Mouse (Mus musculus) embryonic facial prominence, embryonic 12.5 days (tissue): Measurements from ENCODE around the gene Trim37. TPM values are rescaled to one million over a fixed set of nuclear protein-coding genes. Genes with fewer than 3 reads are reported as not detected.

Source experiments
- ATAC-seq: fragments of 200-750 bp; cut with Nextera tagmentation; 2 replicates; pipeline ENCODE4 v1.8.0; 2017; ENCODE audit not compliant: insufficient number of reproducible peaks, insufficient read depth, low FRiP score, low TSS enrichment
- H3K27ac ChIP-seq: fragments of 300-500 bp; sonication (generic); 2 replicates; pipeline ENCODE4 v1.5.1; 2016; ENCODE audit warnings: mild to moderate bottlenecking
- H3K27me3 ChIP-seq: fragments of 300-500 bp; sonication (generic); 2 replicates; pipeline ENCODE4 v1.6.1; 2016; ENCODE audit warnings: mild to moderate bottlenecking, moderate library complexity
- H3K36me3 ChIP-seq: fragments of 300-500 bp; sonication (generic); 2 replicates; pipeline ENCODE4 v1.6.1; 2016; ENCODE audit warnings: mild to moderate bottlenecking
- H3K4me1 ChIP-seq: fragments of 300-500 bp; sonication (generic); 2 replicates; pipeline ENCODE4 v1.6.1; 2016
- H3K4me2 ChIP-seq: fragments of 300-500 bp; sonication (generic); replicated peaks from 2 replicates; pipeline ENCODE4 v1.6.1; 2016; ENCODE audit warnings: mild to moderate bottlenecking, moderate library complexity
- H3K4me3 ChIP-seq: fragments of 300-500 bp; sonication (generic); 2 replicates; pipeline ENCODE4 v1.5.1; 2016; ENCODE audit warnings: mild to moderate bottlenecking
- H3K9ac ChIP-seq: fragments of 300-500 bp; sonication (generic); 2 replicates; pipeline ENCODE4 v1.6.1; 2016; ENCODE audit warnings: mild to moderate bottlenecking, moderate library complexity
- H3K9me3 ChIP-seq: fragments of 300-500 bp; sonication (generic); 2 replicates; pipeline ENCODE4 v1.6.1; 2016; ENCODE audit warnings: mild to moderate bottlenecking, moderate library complexity
- WGBS: fragments of 180-500 bp; shearing (Covaris S2); methylation state at CpG from one replicate; pipeline ENCODE4 v1.1.7; 2016; 5-methylcytosine and 5-hydroxymethylcytosine counted together
- polyA plus RNA-seq: library from polyadenylated mRNA; unstranded; fragments of >200 nt; fragmentation: Nextera tagmentation; extraction: Ambion mirVana; gene quantifications from 2 replicates; pipeline ENCODE4 v1.2.1, GENCODE M21; 2016

Gene Trim37
- polyA plus RNA-seq, 1 experiment from 2014 or later, result 37.0 TPM

DNA sequence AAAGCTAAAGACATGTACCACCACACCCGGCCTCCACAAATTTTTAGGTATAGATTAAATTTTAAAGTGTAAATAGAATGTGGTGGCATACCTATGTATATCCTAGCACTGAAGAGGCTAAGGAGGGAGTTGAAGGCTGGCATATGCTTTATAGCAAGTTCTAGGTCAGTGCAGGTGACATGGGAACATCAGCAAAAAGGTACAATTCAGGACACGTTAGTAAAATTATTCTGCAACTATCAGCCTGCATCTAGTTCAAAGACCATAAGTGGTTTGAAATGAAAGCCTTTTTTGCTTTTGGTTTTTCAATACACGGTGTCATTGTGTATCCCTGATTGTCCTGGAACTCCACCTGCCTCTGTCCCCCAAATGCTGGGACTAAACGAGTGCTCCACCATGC, 1.3 kb upstream of the Trim37 start:
- no peak for ATAC-seq
- Histone ChIP-seq H3K9ac (0 out of 2 replicates have a peak overlapping the region, but pooled peaks have one; percentile 32), H3K4me3 (peak overlapping the region; percentile 84), H3K36me3 (peaks cover 39% of the 10 kb centered on the region), H3K27me3 (no peaks in the 10 kb centered on the region), H3K27ac (peak overlapping the region; percentile 92; the same call in 1 of the 2 replicates), H3K4me2 (peak overlapping the region; percentile 75), H3K9me3 (no peaks in the 10 kb centered on the region), H3K4me1 (peaks cover 19% of the 10 kb centered on the region)
- 59% methylated on average over 4 of the region's 4 CpGs for WGBS

DNA sequence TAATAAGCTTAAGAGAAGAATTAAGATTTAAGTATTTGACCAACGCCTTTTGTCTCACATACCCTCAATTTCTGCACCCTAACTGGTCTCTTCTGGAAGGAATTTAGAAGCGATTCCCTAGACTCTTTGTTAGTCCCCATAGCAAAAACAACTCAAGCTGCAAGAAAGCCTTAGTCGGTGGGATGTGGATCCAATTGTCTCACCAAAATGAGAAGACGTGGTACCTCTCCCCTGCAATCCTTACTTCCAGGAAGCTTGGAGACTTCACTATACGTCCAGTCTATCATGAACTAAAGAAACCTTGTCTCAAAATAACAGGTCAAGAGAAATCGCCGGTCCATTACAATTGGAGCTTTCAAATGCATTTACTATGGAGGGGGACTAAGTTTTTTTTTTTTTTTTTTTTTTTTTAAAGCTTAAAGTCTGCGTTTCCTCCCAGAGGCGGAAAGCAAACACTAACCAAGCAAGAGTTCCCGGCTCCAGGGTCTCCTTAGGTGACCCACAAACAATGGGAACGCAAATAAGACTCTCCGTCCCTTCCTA, 525 bp upstream of the Trim37 start:
- H3K4me3 ChIP-seq, result peak overlapping the region; percentile 84
- 2% methylated on average over 12 of the region's 12 CpGs for whole genome bisulfite sequencing
- H3K27ac ChIP-seq, result peak overlapping the region; percentile 92
- H3K9me3 ChIP-seq, result no peaks in the 10 kb centered on the region
- no peaks in the 10 kb centered on the region for H3K27me3 ChIP-seq
- H3K4me2 ChIP-seq, result peak overlapping the region; percentile 75
- H3K36me3 ChIP-seq, result peaks cover 31% of the 10 kb centered on the region
- ATAC-seq, result no peak
- peaks cover 19% of the 10 kb centered on the region for H3K4me1 ChIP-seq
- H3K9ac ChIP-seq, result peak overlapping the region; percentile 32

DNA sequence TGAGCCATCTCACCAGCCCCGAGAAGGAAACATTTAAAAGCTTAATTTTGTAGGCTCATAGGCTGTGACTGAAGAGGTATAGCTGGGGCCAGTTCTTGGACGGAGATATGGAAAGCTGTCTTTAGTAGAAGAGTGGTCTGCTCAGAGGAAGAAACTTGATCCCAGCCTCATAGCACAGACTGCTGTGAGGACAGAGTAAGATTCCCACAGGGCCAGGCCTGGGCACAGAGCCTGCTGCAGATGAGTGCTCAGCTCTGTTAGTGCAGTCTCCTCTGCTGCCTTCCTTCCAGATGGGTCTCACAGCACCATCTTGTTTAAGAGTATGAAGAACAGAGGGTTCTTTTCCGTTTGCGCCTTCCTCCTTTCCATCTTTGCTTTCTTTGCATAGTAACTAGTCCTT, 9.4 kb downstream of the Trim37 start:
- Histone ChIP-seq H3K27me3 (no peaks in the 10 kb centered on the region), H3K9ac (no peak overlapping the region), H3K4me2 (no peak overlapping the region), H3K4me1 (no peaks in the 10 kb centered on the region), H3K4me3 (no peak overlapping the region), H3K27ac (no peak overlapping the region), H3K36me3 (no peaks in the 10 kb centered on the region), H3K9me3 (no peaks in the 10 kb centered on the region)
- no peak for ATAC-seq
- WGBS, result 72% methylated on average over 4 of the region's 4 CpGs

DNA sequence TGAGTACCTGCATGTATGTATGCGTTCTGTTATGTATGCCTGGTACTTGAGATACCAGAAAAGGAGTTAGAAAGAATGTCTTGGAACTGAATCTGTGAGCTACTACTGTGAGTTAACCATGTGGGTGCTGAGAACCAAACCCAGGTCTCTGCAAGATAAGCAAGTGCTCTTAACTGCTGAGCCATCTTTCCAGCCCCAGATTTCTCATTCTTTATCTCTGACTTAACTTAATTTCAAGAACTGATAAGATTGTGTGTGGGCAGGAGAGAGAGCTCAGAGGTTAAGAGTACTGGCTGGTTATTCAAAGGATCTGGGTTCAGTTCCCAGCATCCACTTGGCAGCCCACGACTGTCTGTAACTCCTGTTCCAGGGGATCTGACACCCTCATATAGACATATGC, 31.1 kb downstream of the Trim37 start:
- no peaks in the 10 kb centered on the region for H3K4me1 ChIP-seq
- H3K9me3 ChIP-seq, result no peaks in the 10 kb centered on the region
- 87% methylated on average over 2 of the region's 2 CpGs for WGBS
- H3K9ac ChIP-seq, result no peak overlapping the region
- H3K36me3 ChIP-seq, result peaks cover 5% of the 10 kb centered on the region; the same call in 1 of the 2 replicates
- H3K27ac ChIP-seq, result no peak overlapping the region
- no peaks in the 10 kb centered on the region for H3K27me3 ChIP-seq
- no peak overlapping the region for H3K4me2 ChIP-seq
- ATAC-seq, result no peak
- no peak overlapping the region for H3K4me3 ChIP-seq

DNA sequence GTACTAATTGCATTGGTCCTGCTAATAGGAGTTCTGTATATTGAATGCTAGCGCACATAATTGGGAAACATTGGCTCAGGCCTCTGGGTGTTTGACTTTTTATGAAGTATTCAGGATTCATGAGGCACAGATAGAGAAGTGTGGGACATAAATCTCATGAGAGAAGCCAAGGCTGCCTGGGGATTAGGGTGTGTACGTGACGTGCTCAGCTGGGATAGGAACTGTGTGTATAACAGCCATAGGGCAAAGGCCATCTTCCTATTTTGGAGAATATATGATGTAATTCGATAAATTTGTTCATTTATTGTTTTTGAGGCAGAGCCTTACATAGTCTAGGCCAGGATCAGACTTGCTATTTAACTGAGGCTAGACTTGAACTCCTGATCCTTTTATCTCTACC, 35.8 kb downstream of the Trim37 start:
- ATAC-seq, result no peak
- 92% methylated on average over 4 of the region's 4 CpGs for WGBS
- no peak overlapping the region for H3K4me3 ChIP-seq
- H3K4me1 ChIP-seq, result no peaks in the 10 kb centered on the region
- H3K27me3 ChIP-seq, result no peaks in the 10 kb centered on the region
- H3K27ac ChIP-seq, result no peak overlapping the region
- no peaks in the 10 kb centered on the region for H3K9me3 ChIP-seq
- no peak overlapping the region for H3K9ac ChIP-seq
- peaks cover 35% of the 10 kb centered on the region for H3K36me3 ChIP-seq
- H3K4me2 ChIP-seq, result no peak overlapping the region

DNA sequence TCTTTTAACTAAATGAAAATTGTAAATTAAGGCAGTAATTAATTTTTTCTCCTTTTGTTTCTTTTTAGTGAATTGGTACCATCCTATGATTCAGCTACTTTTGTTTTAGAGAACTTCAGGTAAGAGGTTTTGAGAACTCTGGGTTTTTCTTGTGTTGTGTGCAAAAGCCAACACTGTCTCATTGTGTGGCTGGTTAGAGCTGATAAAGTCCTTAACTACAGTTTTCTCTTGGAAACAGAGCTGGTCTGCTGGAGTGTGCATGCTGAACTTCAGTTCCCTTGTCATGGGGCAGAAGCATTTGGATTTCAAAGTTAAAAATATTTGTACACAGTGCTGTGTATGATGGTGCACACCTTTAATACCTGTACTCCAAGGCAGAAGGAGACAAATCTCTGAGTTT, 36.9 kb downstream of the Trim37 start:
- no peak for ATAC-seq
- Histone ChIP-seq H3K4me3 (no peak overlapping the region), H3K36me3 (peaks cover 45% of the 10 kb centered on the region), H3K9me3 (no peaks in the 10 kb centered on the region), H3K27me3 (no peaks in the 10 kb centered on the region), H3K4me1 (no peaks in the 10 kb centered on the region), H3K9ac (no peak overlapping the region), H3K27ac (no peak overlapping the region), H3K4me2 (no peak overlapping the region)

DNA sequence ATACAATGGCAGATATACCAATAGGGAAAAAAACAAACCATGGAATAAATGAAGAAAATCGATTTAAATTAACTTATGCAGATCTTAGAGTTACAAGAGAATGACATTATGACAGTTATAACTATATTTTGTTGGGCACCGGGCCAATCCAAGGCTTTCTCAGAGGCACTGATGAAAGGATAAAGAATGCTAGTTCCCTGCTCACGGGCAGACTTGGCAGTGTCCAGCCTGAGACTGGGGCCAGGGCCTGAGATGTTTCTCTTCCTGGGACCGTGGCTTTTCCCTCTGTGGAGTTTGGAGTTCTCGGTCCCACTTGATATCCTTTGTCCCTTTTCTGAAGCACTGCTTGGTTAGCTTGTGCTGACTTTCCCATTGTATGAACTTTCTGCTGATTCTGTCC, 46.7 kb downstream of the Trim37 start:
- Histone ChIP-seq H3K36me3 (peaks cover 15% of the 10 kb centered on the region), H3K4me3 (no peak overlapping the region)

DNA sequence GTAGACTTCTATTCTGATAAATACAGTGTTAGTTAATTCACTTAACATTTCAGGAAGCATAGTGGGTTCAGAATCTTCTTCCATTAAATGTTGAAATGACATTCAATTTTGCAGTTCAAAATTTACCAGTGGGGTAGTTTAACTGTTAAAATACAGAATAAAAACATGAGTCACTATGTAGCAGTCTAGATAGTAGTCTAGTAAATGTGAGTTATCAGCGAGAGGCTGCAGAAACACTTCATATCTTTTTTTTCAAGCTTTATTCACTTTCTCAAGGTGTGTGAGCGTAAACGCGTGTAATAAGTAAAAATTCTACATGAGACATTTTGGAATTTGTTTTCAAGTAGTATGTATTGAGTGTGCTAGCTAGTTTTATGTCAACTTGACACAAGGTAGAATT, 48.2 kb downstream of the Trim37 start:
- Histone ChIP-seq H3K4me1 (no peaks in the 10 kb centered on the region), H3K4me2 (no peak overlapping the region), H3K27ac (no peak overlapping the region), H3K9ac (no peak overlapping the region), H3K36me3 (peaks cover 12% of the 10 kb centered on the region), H3K4me3 (no peak overlapping the region), H3K9me3 (no peaks in the 10 kb centered on the region), H3K27me3 (no peaks in the 10 kb centered on the region)
- ATAC-seq, result no peak
- 97% methylated on average over 4 of the region's 4 CpGs for WGBS

More for the DNA sequence above, 46.7 kb downstream of the Trim37 start:
- Histone ChIP-seq H3K9me3 (no peaks in the 10 kb centered on the region), H3K9ac (no peak overlapping the region), H3K4me2 (no peak overlapping the region), H3K27me3 (no peaks in the 10 kb centered on the region), H3K4me1 (no peaks in the 10 kb centered on the region), H3K27ac (no peak overlapping the region)
- WGBS, result 90% methylated on average over 5 of the region's 5 CpGs
- ATAC-seq, result no peak

DNA sequence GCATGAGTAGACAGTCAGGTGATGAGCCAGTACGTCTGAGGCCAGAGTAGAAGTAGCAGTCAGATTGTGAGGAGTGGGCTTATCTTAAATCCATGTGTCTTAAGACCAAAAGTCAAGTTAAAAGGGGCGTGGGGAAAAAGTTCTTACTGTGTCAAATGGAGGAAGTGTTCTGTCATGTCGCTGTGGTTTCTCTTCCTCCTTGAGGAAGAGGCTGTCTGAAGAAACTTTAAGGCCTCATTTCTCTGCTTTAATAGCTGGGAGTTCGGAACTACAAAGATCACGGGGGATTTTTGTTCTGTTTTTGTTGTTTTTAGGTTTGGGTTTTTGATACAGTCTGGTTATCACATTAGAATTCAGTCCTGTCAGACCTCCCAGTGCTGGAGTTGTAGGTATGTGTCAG, 85.4 kb downstream of the Trim37 start:
- no peaks in the 10 kb centered on the region for H3K27me3 ChIP-seq
- no peak for ATAC-seq
- H3K27ac ChIP-seq, result no peak overlapping the region
- no peak overlapping the region for H3K4me2 ChIP-seq
- H3K4me1 ChIP-seq, result no peaks in the 10 kb centered on the region
- no peak overlapping the region for H3K9ac ChIP-seq
- no peaks in the 10 kb centered on the region for H3K36me3 ChIP-seq
- no peak overlapping the region for H3K4me3 ChIP-seq
- no peaks in the 10 kb centered on the region for H3K9me3 ChIP-seq
- 80% methylated on average over 5 of the region's 5 CpGs for WGBS

DNA sequence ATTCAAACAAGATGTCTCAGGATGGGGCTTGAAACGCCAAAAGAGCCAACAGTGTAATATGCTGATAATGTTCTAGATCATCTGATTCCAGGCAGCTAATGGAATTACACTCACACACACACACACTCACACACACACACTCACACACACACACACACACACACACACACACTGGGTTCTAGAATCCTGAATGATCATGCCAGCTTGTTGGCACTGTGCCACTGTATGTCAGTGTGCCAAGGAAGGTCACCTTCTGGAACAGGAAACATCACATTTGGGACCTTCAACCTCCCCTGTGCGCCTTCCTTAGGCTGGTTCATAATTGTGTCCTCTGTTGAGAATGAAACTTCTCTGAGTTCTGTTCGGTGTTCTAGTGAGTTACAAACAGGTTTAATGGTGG, 95.8 kb downstream of the Trim37 start:
- Histone ChIP-seq H3K27me3 (no peaks in the 10 kb centered on the region), H3K27ac (no peak overlapping the region), H3K4me1 (no peaks in the 10 kb centered on the region), H3K4me2 (no peak overlapping the region), H3K9me3 (no peaks in the 10 kb centered on the region), H3K4me3 (no peak overlapping the region), H3K36me3 (0 out of 2 replicates have a peak, but pooled peaks cover 8% of the 10 kb centered on the region), H3K9ac (no peak overlapping the region)
- no peak for ATAC-seq
- WGBS, result 86% methylated on average over 3 of the region's 3 CpGs

DNA sequence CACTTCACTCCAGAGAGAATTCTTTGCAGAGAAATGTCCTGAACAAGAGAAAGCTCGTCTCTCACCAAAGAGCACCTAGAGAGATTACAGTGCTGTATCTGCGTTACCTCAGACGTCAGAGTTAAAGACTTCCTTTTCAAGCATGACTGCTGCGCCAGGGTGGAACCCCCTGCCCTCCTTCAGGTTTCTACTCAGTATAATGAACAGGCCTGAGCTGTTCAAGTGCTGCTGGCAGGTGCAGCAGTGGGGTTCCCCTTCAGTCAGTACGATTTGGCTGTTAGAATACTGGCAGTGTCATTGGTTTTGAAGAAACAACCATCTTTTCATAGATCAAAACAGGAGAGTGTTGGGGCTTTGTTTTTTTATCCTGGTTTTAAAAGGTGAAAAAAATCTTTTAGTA, 100.2 kb downstream of the Trim37 start:
- H3K27ac ChIP-seq, result no peak overlapping the region
- H3K4me2 ChIP-seq, result no peak overlapping the region
- 86% methylated on average over 5 of the region's 5 CpGs for WGBS
- H3K9ac ChIP-seq, result no peak overlapping the region
- ATAC-seq, result no peak
- no peaks in the 10 kb centered on the region for H3K9me3 ChIP-seq
- no peaks in the 10 kb centered on the region for H3K27me3 ChIP-seq
- no peaks in the 10 kb centered on the region for H3K4me1 ChIP-seq
- no peak overlapping the region for H3K4me3 ChIP-seq
- 0 out of 2 replicates have a peak, but pooled peaks cover 4% of the 10 kb centered on the region for H3K36me3 ChIP-seq

DNA sequence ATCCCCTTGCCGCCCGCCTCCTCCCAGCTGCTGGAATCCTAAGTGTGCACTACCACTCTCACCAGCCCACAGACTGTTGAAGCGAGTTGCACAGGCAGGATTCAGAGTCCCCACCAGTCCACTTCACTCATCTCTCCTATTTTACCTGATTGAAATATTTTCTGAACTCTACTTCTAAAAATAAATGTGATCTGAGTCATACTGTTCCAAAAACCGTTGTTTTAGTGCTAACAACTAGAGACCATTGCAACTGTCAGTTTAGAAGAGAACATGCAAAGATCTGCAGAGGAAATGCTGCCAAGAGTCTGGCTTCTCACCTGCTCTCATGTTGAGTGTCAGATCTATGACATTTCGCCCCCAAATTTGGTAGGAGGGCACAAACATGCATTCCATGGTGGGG, 106.5 kb downstream of the Trim37 start:
- Histone ChIP-seq H3K4me1 (no peaks in the 10 kb centered on the region), H3K27ac (no peak overlapping the region), H3K4me2 (no peak overlapping the region), H3K9ac (no peak overlapping the region), H3K36me3 (peaks cover 10% of the 10 kb centered on the region), H3K27me3 (no peaks in the 10 kb centered on the region), H3K4me3 (no peak overlapping the region), H3K9me3 (no peaks in the 10 kb centered on the region)
- ATAC-seq, result no peak
- WGBS, result 91% methylated on average over 5 of the region's 5 CpGs
